Mouse (Mus musculus): ENCODE measurements around the gene Trappc3.

DNA sequence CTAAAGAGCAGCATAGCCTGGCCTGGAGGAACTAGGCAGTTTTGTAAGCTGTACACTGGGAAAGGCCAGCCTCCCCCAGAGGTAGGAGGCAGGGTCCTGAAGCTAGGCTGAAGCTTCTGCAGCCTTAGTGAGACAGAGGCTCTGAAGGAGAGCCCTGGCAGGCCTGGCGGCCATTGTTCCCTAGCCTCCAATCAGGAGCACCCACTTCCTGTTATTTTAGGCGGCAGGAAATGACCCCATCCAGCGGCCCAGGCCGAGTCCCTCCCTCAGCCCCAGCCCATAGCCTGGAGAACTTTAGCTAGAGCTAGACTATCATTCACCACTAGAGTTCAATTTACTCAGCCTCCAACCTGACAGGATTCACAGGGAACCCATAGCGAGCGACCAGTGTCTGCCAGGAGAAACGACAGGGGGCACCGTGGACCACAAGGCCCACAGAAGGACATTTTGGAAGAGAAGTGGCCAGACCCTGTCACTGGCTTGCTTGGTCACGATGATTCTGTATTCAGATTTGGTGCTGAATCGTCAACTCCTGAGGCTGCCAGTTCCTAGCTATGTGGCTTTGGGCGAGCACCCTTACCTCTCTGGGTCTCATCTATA, 10.4 kb upstream of the Trappc3 start:
- TF ChIP-seq TAL1 (conservative IDR thresholded peaks at IDR 0.05; ENCODE audit: low read depth, low read length) (no peak), GATA1 (IDR thresholded peaks at IDR 0.05; ENCODE audit: borderline replicate concordance, low read length) (no peak), CTCF (IDR thresholded peaks at IDR 0.05; ENCODE audit: low read depth, low read length) (no peak), POLR2AphosphoS5 (IDR thresholded peaks at IDR 0.05; ENCODE audit: insufficient replicate concordance, low read depth, low read length) (no peak)

Measured in G1E (cell line).